Mouse (Mus musculus) mouse embryonic stem cell (cell line): Measurements from ENCODE around the gene Olfr732.

ENCODE experiments used
- in situ Hi-C, 2 experiments: fragments of 300-500 bp; cut with MboI; formaldehyde crosslinking; loops; 1 replicate in 1 of 2; 3 replicates in 1 of 2; pipeline ENCODE4 v1.14.3; 2019 to 2020; ENCODE audit warnings: low sequenced_read_pairs in 2 of 2, low pct_unique_long_range_greater_than_20kb in 1 of 2, mixed read lengths in 1 of 2; ENCODE audit not compliant: unreplicated experiment in 1 of 2

Olfr732 gene

DNA sequence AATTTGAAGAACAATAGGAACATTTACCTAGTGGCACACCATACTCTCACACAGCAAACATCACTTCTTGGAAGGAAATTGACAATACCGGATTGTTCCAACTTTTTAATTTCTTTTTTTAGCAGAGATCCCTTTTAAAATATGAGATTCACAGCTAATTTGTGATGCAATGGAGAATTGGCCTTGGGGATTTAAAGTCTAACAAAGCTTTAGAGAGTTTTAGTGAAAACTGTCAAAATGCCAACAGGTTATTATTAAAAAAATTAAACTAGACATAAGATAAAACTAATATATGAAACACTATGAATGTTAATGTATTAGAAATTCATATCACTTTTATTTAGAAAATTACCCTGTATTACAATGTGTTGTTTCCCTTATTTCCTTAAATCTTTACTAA is at the start of gene Olfr732:
Gene Olfr732, minus strand, starts transcription at position 101 of the 400 bp plus-strand sequence.
- in situ Hi-C loops: no loop called here

DNA sequence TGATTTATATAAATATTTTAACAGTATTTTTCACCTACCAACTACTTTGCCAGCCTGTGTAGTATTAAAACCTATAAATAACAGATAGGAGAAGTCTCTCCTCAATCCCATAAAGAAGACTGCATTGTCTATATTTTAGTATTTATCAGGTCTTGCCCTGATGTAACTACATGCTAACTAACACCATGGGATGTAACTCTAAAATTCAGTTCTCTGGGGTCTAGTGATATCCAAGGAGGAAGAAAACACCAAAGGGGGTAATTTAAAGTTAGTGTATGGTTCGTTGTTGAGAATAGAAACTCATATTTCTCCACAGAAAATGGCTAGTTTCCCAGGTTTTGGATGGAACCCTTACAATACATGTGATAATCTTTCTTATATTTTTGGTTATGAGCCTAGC is 42.7 kb upstream of the Olfr732 start, which contains the start of gene Olfr734:
Gene Olfr734, minus strand, starts transcription at position 101 of the 400 bp plus-strand sequence.
- in situ Hi-C loops: no loop called here

DNA sequence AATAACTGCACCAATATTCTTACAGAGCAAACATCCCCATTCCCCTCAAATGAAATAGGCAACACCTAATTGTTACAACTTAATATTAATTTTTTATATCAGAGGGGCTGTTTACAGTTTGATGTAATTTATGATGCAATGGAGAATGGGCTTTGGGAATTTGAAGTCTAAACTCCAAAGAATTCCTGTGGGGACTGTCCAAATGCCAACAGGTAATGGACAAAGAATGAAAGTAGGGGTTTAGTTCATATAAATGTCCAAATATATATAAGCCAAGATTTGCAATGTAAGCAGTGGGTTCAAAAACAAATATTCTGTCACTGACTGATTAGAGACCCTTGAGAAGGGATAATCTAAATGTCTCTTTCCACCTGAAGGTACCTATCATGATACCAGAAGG is 17.4 kb upstream of the Olfr732 start, which contains the start of gene Olfr733:
Gene Olfr733, minus strand, starts transcription at position 101 of the 400 bp plus-strand sequence.
- in situ Hi-C loops: no loop called here

DNA sequence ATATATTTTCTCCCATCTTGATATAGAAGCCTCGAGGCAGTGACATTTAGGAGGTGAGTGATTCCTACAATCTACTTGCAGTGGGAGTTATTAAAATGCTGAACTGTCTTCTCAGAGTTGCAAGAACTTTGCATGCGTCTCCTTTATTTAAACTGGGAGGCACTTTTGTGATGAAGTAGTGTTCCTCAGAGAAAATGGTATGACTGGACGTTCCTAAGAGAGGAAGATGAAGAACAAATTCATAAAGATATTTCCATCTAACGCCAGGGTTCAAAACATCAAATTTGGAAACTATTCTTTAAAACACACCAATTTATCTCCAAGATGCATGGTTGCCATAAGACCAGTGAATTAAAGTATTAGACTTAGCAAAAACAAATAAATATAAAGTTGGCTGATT is 42.2 kb downstream of the Olfr732 start, which contains the start of gene Olfr731:
Gene Olfr731, minus strand, starts transcription at position 101 of the 400 bp plus-strand sequence.
- in situ Hi-C loops: no loop called here
